Mouse (Mus musculus): ENCODE measurements around the gene U2surp. TPM values are rescaled to one million over a fixed set of nuclear protein-coding genes. Genes with fewer than 3 reads are reported as not detected.

U2surp gene
- total and polyA plus RNA-seq, 3 experiments: 69.0 to 244 (median 72.1) TPM

DNA sequence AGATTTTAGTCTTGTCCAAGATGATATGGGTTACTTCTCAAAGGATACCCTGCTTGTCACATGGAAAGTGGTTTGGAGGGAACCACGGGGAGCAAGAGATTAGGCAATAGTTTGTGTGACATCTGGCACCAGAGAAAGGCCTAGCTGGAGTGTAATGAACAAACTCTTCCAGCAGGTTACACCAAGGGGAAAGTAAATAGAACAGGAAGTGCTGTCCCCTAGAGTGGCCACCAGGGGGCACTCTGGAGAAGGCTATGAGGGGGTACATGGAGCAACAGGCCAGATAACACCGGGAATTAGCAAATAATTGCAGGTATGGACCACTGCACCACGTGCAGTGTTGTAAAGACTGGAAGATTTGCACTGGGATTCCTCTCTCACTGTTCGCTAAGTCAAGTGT, 28.7 kb upstream of the U2surp start:
- H3K27ac ChIP-seq (ENCODE audit: control insufficient read depth, low read depth, low read length): no peak overlapping the region
- H3K9me3 ChIP-seq (replicated peaks; ENCODE audit: insufficient read depth, low read length): no peaks in the 10 kb centered on the region
- H3K4me3 ChIP-seq (ENCODE audit: control insufficient read depth in 1 of 2, insufficient read depth in 1 of 2, low read depth in 2 of 2, low read length in 2 of 2): no peak overlapping the region
- H3K4me1 ChIP-seq (ENCODE audit: control insufficient read depth in 1 of 2, insufficient read depth in 2 of 2, low read length in 2 of 2): no peaks in the 10 kb centered on the region
- H3K9ac ChIP-seq (ENCODE audit: control insufficient read depth, low read depth, low read length, poor library complexity, severe bottlenecking): no peak overlapping the region
- no peaks in the 10 kb centered on the region for H3K27me3 ChIP-seq (ENCODE audit: control insufficient read depth in 1 of 2, insufficient read depth in 2 of 2, low read length in 2 of 2)
- peak; percentile 73 for DNase-seq (ENCODE audit: low read depth, low spot score)
- H3K79me2 ChIP-seq (ENCODE audit: control insufficient read depth, insufficient read depth, low read length, poor library complexity): no peaks in the 10 kb centered on the region
- H3K36me3 ChIP-seq (ENCODE audit: control insufficient read depth in 1 of 2, insufficient read depth in 2 of 2, low read length in 2 of 2): no peaks in the 10 kb centered on the region
- TF ChIP-seq ELF1 (IDR thresholded peaks at IDR 0.05; ENCODE audit: low read depth, low read length) (peak; percentile 74), CTCF (IDR thresholded peaks at IDR 0.05 in 2 of 3, conservative IDR thresholded peaks at IDR 0.05 in 1 of 3; ENCODE audit: control insufficient read depth in 1 of 3, insufficient read depth in 1 of 3, low read depth in 2 of 3, low read length in 3 of 3, poor library complexity in 1 of 3, severe bottlenecking in 1 of 3) (peak; percentile 72 to 95 (median 77)), SMC3 (IDR thresholded peaks at IDR 0.05; ENCODE audit: low read depth, low read length) (peak; percentile 87), POLR2AphosphoS5 (IDR thresholded peaks at IDR 0.05; ENCODE audit: borderline replicate concordance, low read depth, low read length) (no peak), RAD21 (IDR thresholded peaks at IDR 0.05; ENCODE audit: low read depth, low read length) (peak; percentile 76), ZC3H11A (IDR thresholded peaks at IDR 0.05; ENCODE audit: low read depth, low read length) (peak; percentile 71)

DNA sequence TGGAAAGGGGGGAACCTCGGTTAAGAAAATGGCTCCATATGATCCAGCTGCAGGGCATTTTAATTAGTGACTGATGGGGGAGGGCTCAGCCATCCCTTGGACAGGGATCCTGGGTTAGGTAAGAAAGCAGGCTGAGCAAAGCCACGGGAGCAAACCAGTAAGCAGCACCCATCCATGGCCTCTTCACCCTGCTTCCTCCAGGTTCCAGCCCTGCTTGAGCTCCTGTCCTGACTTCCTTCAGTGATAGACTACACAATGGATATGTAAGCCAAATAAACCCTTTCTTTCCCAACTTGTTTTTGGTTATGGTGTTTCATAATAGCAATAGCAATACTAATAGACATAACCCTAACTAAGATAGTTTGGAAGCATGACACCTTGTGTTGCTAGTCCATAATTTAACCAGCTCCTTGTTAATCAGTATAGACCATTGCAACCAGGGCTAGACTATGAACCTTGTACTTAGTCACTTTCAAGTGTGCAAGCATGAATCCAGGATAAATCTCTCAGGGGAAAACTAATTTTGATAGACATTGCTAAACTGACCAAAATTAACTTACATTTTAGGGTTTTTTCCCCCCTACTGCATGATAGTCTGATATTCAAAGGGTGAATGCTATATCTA, 27.5 kb upstream of the U2surp start:
- TF ChIP-seq NRF1 (IDR thresholded peaks at IDR 0.05; ENCODE audit: insufficient read depth, low read depth, low read length, poor library complexity, severe bottlenecking) (no peak), ZC3H11A (IDR thresholded peaks at IDR 0.05; ENCODE audit: low read depth, low read length) (no peak), RCOR1 (IDR thresholded peaks at IDR 0.05; ENCODE audit: low read depth, low read length) (no peak), CHD1 (IDR thresholded peaks at IDR 0.05; ENCODE audit: low read depth, low read length) (no peak)
- H3K4me1 ChIP-seq (ENCODE audit: control insufficient read depth in 1 of 2, insufficient read depth in 2 of 2, low read length in 2 of 2): no peaks in the 10 kb centered on the region
- no peaks in the 10 kb centered on the region for H3K9me3 ChIP-seq (replicated peaks; ENCODE audit: insufficient read depth, low read length)
- no peak for DNase-seq (ENCODE audit: low read depth, low spot score)
- H3K27me3 ChIP-seq (ENCODE audit: control insufficient read depth in 1 of 2, insufficient read depth in 2 of 2, low read length in 2 of 2): no peaks in the 10 kb centered on the region
- no peak overlapping the region for H3K27ac ChIP-seq (ENCODE audit: control insufficient read depth, low read depth, low read length)
- H3K79me2 ChIP-seq (ENCODE audit: control insufficient read depth, insufficient read depth, low read length, poor library complexity): no peaks in the 10 kb centered on the region
- no peak overlapping the region for H3K4me3 ChIP-seq (ENCODE audit: control insufficient read depth in 1 of 2, insufficient read depth in 1 of 2, low read depth in 2 of 2, low read length in 2 of 2)
- H3K36me3 ChIP-seq (ENCODE audit: control insufficient read depth in 1 of 2, insufficient read depth in 2 of 2, low read length in 2 of 2): no peaks in the 10 kb centered on the region
- no peak overlapping the region for H3K9ac ChIP-seq (ENCODE audit: control insufficient read depth, low read depth, low read length, poor library complexity, severe bottlenecking)

DNA sequence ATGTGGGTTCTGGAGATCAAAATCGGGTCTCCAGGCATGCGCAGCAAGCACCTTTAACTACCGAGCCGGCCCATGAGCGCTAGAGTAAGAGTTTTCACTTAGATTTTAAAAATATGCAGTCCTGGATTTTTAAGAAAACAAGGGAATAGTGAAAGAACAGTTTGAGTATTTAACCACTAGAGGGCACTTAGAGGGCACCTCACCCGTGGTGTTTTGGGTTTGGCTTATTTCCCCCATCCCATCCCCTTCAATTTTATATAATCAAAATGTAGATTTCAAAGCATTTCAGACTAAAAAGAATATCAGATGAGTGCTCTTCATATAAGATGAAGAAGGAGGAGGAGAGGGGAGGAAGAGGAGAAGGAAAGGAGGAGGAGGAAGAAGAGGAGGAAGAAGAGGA, 22.0 kb upstream of the U2surp start:
- Histone ChIP-seq H3K27ac (ENCODE audit: control insufficient read depth, low read depth, low read length) (no peak overlapping the region), H3K27me3 (ENCODE audit: control insufficient read depth in 1 of 2, insufficient read depth in 2 of 2, low read length in 2 of 2) (no peaks in the 10 kb centered on the region), H3K79me2 (ENCODE audit: control insufficient read depth, insufficient read depth, low read length, poor library complexity) (no peaks in the 10 kb centered on the region), H3K36me3 (ENCODE audit: control insufficient read depth in 1 of 2, insufficient read depth in 2 of 2, low read length in 2 of 2) (no peaks in the 10 kb centered on the region), H3K9me3 (replicated peaks; ENCODE audit: insufficient read depth, low read length) (no peaks in the 10 kb centered on the region), H3K4me3 (ENCODE audit: control insufficient read depth in 1 of 2, insufficient read depth in 1 of 2, low read depth in 2 of 2, low read length in 2 of 2) (no peak overlapping the region), H3K4me1 (ENCODE audit: control insufficient read depth in 1 of 2, insufficient read depth in 2 of 2, low read length in 2 of 2) (no peaks in the 10 kb centered on the region), H3K9ac (ENCODE audit: control insufficient read depth, low read depth, low read length, poor library complexity, severe bottlenecking) (peak overlapping the region; percentile 25; the same call in 1 of the 2 replicates)
- TF ChIP-seq POLR2A (IDR thresholded peaks at IDR 0.05; ENCODE audit: control insufficient read depth in 1 of 2, insufficient read depth in 1 of 2, low read depth in 1 of 2, low read length in 2 of 2, poor library complexity in 1 of 2) (no peak), ELF1 (IDR thresholded peaks at IDR 0.05; ENCODE audit: low read depth, low read length) (no peak), CTCF (IDR thresholded peaks at IDR 0.05 in 2 of 3, conservative IDR thresholded peaks at IDR 0.05 in 1 of 3; ENCODE audit: control insufficient read depth in 1 of 3, insufficient read depth in 1 of 3, low read depth in 2 of 3, low read length in 3 of 3, poor library complexity in 1 of 3, severe bottlenecking in 1 of 3) (peak; percentile 36 to 75 (median 45)), SMC3 (IDR thresholded peaks at IDR 0.05; ENCODE audit: low read depth, low read length) (peak; percentile 87), ETS1 (IDR thresholded peaks at IDR 0.05; ENCODE audit: low read depth, low read length) (no peak), RAD21 (IDR thresholded peaks at IDR 0.05; ENCODE audit: low read depth, low read length) (peak; percentile 79), ZC3H11A (IDR thresholded peaks at IDR 0.05; ENCODE audit: low read depth, low read length) (peak; percentile 84), EP300 (IDR thresholded peaks at IDR 0.05; ENCODE audit: low read depth in 1 of 2, low read length in 2 of 2) (no peak), NRF1 (IDR thresholded peaks at IDR 0.05; ENCODE audit: insufficient read depth, low read depth, low read length, poor library complexity, severe bottlenecking) (peak; percentile 45; the same call in 1 of the 2 replicates)
- peak; percentile 52 for DNase-seq (ENCODE audit: low read depth, low spot score)
